Mouse (Mus musculus): ENCODE measurements at regions not wholly inside any gene's neighbourhood (a gene's known extent, or its start where the extent isn't known, plus 50 kb on each side); places are given as distances from the start of the nearest gene placed in this dataset.

DNA sequence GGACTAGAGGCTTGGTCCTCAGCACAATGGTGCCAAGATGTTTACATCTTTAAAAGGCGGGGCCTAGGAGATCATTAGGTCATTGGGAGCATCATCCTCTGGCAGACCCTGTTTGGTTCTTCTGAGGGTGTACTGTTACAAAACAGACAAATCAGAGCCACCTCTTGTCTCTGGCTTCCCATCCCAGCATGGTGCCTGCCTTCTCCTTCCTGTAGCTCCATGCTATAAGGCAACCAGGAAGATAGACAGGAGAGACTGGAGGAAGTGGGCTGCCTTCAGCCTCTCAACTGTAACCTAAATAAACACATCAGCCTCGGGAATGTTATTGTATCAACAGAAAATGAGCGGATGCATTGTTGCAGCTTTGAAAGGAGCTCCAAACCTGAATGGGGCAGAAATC, 529.8 kb upstream of the Gm765 start:
- no peak for DNase-seq (ENCODE audit: low spot score in 2 of 2)

DNA sequence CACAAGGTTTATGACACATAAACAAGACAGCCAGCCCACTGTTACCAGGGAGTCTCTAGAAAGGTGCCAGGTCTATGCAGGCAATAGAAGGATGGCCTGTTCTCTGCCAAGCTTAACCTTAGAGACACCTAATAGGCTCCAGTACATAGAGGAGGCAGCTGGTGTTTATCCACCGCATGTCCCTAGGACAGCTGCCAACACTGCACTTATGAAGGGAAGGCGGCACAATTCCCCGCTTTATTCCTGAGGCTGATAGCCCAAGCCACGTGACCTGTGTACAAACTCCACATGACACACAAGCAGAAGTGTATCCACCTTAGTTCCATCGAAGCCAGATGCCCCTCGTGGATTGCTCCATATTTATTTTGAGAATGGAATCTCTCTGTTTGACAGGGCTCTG, 527.2 kb upstream of the Gm765 start:
- no peak for DNase-seq (ENCODE audit: low spot score in 2 of 2)

DNA sequence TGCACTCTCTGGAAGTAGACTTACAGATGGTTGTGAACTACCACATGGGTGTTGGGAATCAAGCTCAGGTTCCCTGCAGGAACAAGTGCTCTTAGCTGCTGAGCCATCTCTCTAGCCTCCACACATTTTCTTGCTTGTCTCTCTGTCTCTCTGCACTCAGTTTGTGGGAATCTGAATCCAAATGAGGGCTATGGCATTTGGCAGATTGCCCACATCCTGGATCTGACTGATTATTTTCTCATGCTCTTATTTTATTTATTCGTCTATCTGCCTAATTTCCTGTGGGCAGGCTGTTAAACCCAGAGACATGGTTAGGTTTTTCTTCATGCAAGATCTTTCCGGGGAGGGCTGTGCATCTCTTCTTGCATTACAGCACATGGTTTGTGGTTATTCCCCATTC, 521.8 kb upstream of the Gm765 start:
- DNase-seq (ENCODE audit: low spot score in 2 of 2), result no peak

DNA sequence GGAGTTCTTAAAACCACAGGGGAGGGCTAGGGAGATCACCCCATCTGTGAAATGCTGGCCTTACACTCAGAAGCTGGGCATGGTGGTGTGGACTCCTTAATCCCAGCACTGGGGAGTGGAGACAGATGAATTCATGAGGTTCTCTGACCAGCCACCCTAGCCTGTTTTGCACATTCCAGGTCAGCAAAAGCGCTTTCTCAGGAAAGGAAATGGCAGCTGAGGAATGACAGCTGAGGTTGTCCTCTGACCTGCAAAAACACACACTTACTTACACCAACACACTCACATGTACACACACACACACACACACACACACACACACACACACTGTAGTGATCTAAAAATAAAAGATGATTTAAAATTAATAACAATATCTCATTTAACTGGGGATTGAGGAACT, 513.4 kb upstream of the Gm765 start:
- no peak for DNase-seq (ENCODE audit: low spot score in 2 of 2)

DNA sequence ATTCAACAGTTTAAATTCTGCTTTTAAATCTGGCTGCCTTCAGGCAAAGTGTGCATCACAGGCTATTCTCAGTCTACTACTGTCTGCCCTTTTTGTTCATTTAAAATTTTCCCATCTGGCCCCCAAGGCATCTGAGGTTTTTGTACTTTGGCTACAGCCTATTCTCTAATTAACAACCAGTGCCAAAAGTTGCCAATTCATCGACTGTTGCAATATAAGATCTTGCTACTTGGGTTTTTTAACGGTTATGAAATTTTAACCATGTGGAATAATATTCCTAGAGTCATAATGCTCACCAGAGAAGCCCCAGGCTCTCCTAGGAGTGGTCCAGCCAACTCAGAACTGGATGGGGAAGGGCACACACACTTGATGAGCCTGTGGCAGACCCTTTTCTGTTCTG, 508.4 kb upstream of the Gm765 start:
- no peak for DNase-seq (ENCODE audit: low spot score in 2 of 2)

DNA sequence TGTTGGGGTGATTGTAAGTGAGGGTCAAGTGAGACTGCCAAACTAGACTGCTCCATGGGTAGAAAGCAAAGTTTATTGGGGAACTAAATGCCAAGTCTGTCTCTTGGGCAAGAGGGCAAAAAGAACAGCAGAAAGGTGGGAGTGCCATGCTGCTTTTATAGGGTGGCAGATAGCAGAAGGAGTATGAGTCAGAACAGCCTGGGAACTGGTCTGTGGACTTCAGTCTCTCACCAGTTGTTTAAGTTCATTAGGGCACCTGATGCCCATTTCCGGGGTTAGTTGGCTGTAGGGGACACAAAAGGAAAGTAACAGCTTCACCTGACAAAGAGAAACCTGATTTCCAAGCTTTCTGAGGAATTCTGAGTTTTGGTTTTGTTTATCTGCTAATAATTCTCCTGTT, 506.3 kb upstream of the Gm765 start:
- no peak for DNase-seq (ENCODE audit: low spot score in 2 of 2)

DNA sequence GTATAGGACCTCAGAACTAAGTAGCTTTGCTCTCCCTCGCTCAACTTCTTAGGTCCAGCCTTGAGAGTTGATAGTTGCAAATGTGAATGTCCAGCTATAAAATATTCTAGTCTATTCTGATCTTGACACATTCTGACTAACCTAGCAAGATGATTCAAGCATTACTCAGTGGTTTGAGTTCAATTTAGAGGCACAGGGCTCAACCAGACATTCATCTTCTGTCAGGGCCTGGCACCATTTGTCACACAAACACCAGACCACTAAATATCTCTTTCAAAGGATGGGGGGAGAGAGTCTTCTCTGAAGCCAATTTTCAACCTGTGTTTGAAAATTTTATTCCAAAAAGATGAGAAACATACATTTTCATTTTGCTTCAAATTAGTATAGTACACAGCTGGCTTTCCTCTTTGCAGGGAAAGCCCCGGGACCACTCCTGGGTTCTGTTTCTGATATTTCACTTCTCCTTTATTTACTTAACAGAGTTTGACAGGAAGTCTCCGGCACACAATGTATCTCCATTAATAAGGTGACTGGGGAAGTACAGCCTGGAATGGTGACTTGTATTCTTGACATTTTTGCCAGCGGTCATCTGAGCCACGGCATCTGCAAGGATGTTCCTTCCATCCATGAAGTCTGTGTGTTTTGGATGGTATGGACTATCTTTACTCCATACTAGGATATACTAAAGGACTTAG, 503.6 kb upstream of the Gm765 start:
- no peak for DNase-seq (ENCODE audit: low spot score in 2 of 2)

DNA sequence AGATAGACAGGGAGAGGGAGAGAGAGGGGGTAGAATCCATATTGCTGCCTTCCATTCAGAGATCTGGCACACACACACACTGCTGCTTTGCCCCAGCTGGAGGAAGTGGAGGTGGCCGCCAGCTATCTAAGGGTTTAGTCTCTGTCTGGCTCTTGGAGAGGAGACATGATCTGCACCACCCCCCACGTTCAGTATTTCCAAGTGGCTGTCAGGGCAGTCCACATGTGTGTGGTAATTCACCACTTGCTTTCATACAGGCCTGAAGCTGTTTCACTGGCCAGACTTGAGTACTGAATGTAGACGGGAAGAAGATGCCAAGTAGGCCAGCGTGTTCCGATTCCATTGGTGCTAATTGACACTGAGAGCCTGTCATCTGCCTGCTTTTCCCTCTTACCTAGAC, 501.0 kb upstream of the Gm765 start:
- no peak for DNase-seq (ENCODE audit: low spot score in 2 of 2)

DNA sequence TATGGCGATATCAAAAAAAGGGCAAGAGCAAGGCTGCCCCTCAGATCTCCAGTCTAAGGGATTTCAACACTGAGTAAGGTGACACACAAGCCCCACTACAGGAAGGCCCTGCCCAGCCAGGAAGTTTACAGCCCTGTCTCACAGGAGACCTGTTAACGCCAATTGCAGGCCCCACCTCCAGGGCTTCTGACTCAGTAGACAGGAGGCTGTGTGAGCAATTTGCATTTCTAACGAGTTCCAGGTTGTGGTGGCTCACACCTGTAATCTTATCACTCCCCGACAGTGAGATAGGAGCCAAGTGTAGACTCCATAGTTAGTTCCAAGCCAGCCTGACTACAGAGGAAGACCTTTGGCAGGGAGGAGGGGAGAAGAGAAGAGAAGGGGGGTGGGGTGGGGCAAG, 500.4 kb upstream of the Gm765 start:
- no peak for DNase-seq (ENCODE audit: low spot score in 2 of 2)

DNA sequence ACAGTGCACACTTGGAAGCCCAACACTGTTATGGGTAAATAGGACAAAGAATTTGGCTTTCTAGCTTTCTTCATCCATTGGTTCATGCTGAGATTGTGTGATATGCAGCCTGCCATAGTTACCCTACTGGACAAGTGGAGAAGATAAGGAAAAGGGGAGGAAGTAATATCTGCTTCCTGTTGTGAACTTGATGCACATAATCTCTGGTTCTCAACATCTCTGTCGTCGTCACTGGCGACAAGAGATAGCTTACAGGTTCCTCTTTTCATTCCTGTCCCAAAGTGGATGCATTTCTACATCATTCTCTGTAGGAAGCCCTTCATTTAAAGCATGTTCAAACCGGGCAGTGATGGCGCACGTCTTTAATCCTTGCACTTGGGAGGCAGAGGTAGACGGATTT, 491.4 kb upstream of the Gm765 start:
- DNase-seq (ENCODE audit: low spot score in 2 of 2), result no peak

DNA sequence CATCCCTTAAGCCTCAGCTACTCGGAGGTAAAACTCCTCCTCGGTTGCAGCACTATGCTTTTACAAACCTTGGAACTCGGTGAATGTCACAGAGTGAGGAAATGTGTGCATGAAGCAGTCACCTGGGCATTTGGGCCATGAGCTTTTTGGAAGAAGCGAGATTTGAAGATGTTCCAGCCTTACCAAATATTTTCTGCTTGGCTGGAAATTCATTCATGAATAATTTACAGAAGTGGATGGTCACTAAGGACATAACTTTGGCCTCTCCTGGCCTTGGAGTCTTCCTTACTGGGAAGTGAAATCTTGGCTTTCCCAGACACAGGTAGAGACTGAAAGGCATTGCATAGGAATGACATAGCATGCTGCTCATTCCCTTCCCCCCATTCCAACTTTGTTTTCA, 487.6 kb upstream of the Gm765 start:
- no peak for DNase-seq (ENCODE audit: low spot score in 2 of 2)

DNA sequence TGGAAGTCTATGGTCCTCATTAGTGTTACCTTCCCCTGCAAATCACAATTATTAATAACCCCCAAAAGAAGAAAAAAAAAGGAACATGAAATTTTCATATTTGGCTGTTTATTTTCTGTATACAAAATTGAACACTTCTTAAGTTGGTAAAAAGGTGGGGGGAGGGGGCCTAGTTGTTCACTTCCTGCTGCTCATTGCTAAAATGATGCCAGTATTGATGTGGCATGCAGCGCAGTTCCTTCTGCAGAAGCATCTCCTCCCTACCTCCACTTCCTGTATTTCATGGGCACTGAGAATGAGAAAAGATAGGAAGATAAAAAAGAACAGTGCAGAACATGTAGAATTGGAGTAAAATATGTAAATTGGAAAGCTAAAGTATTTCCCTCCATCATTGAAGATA, 465.5 kb upstream of the Gm765 start:
- DNase-seq (ENCODE audit: low spot score in 2 of 2), result no peak

DNA sequence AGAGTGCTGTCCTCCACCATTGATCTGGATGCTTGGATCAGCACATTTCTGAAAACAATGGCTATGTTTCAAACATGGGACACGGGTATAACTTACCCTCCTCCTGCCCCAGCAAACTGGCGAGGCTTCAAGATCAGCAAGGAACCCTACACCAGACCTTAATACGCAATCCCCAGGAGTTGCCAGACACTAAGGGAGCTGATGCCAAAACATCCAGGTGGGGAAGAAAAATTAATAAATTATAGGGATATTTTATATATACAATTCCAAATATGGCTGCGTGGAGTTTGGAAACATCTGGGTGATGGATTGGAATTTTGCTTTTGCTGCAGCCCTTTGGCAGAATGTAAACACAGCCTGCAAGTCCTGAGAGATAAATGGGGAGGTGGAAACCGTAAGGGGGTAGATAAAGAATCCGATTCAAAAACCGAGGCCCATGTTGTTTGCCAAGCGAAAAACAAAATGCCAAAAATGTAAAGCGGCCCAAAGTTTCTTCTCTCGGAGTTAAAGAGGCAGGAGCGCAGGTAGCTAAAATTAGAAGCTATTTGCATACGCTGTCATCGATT, 460.9 kb upstream of the Gm765 start:
- DNase-seq (ENCODE audit: low spot score in 2 of 2), result no peak

DNA sequence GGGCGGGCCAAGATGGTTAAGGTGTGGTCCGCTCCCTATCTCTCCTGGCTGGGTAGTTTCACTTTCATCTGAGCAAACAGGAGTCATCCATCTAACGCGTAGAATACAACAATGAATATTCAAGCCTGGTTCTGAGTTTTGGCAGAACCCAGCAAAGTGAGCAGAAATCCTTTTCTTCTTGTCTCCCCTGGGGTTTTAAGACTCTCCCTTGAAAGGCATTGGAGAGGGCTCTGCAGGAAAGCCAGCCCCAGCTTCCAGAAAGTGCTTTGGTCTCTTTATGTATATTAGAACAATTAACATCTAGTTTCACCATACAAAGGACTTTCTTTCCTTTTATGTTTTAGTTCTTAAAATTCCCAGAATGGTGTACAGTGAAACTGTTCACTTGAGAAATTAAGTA, 458.5 kb upstream of the Gm765 start:
- no peak for DNase-seq (ENCODE audit: low spot score in 2 of 2)

DNA sequence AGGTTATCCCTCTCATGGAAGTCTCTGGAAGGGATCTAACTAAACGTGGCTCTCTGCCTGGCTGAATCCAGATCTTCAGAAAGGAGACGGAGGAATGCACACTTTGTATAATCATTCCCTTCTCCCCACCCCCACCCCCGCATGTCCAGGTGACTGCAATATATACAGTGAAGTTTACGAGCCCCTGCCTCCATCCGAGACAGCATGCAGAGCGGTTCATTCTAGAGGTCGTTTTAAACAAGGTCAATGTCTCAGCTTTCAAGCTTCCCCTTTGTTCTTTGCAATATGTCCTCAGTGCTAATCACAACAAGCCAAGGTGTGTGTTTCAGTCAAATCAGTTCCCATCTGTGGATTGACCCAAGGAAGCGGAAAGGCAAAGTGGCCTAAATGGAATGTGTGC, 457.5 kb upstream of the Gm765 start:
- DNase-seq (ENCODE audit: low spot score in 2 of 2), result no peak

DNA sequence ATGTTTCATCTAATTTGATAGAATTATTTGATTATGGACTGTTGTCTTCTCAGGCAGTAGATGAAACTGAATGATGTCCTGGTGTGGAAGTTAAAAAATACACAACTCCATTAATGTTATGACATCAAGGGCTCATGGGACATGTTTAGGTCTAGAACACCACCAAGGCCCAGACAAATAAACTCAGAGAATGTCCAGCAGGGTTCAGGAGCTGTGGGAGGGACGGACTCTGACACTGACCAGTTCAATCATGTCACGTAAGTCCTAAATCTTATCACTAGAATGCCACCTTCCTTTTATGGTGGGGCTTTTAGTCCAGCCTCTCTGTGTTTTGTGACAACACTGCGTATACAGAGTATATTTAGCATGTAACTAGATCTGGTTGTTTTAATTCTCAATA, 455.2 kb upstream of the Gm765 start:
- no peak for DNase-seq (ENCODE audit: low spot score in 2 of 2)

DNA sequence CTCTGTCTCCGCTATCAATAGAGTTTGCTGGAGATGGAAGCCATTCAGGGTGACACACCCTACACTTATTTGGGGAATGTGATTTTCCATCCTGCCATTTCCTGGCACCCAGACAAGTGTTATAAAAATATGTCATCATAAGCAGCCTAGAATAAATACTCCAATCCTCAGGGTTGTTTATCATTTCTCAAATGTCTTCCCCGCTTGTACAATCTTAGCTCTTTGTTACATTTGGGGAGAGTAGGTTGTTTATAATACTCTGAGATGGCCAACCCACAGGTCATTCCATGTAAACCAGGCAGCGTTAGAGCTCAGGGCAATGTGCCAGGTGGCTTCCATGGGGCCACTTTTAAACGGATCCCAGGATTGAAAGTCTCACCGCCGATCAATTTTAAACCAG, 454.8 kb upstream of the Gm765 start:
- DNase-seq (ENCODE audit: low spot score in 2 of 2), result no peak

DNA sequence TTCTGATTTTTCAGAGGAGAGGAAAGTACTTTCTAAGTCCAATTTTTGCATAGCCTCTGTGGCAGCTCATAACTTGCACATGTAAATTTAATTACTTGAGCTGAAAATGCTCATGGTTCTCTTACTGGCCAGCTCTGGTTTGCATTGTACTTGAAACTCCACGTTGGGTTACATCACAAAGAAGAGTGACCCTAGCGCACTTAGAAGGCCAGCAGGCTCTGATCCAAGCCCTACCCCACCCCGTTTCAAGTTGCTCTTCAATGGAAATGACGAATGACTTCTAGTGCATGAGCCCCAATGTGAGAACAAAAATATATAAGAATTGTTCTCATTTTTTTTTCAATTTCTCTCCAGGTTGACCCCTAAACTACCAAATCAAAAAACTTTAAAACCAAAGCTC, 454.1 kb upstream of the Gm765 start:
- no peak for DNase-seq (ENCODE audit: low spot score in 2 of 2)

DNA sequence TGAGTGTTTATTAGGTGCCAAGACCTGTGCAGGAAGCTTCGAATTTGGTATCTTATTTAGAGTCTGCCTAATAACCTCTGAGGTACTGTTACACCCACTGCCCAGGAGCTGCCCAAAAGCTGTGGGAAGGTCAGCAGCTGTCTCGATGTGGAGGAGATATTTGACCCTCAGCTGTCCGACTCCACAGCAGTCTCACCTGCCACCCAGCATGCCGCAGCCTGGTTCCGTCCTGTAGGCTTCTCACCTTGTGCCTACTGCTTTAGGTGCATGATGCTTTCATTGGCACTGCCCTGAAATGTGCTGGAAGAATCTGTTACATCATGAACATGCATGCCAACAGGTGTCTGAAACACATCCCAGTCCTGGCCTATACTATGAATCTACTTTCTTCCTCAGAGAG, 444.9 kb upstream of the Gm765 start:
- no peak for DNase-seq (ENCODE audit: low spot score in 2 of 2)

DNA sequence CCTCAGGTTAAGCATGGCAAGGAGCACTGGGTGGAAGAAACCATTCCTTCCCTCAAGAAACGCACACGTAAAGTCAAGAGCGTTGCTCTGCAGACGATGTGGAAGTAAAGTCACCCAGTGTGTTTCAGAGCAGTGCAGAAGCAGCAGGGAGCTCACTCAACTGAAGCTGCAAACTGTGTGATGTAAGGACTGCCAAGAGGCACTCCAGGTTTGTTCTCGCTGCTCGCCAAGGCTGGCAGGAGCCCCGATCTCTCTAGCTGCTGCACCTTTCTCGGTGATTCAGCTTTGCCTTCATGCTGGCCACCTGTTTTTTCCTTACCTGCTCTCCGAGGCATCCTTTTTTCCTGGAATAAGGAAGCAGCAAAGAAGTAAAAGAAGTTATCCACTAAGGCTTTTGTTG, 439.5 kb upstream of the Gm765 start:
- DNase-seq (ENCODE audit: low spot score in 2 of 2), result no peak

DNA sequence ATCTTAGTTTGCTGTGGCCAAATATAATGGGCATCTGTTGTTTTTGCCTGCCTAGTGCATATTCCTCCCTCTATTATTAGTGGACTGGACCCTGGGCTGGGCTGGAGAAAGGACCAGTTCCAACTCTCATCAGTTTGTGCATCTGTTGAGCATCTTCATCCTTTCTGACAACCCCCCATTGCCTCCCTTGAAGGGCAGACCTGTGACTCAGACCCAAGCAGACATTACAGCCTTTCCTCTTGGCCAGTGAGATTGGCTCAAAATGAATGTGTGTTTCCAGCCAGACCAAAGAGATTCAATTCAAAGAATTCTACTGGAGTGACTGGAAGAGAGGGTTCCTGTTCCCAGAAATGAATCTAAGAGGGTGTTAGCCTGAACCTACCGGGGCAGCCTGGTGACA, 433.2 kb upstream of the Gm765 start:
- no peak for DNase-seq (ENCODE audit: low spot score in 2 of 2)

DNA sequence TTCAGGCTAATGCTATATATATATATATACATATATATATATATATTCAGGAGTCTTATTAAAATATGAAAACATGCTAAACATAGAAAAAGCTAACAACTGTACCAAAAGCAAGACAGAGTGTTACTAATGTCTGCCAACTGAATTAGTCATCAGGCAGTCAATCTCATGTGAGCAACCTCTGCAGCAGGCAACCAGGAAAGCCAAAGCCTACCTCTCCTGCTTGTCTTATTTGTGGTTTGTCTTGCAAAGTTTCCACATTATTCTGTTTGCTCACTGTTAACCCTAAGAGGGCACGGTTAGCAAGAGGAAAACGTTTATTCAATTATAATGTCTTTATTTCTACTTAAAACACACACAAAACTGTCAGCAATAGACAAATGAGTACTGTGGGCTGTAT, 427.4 kb upstream of the Gm765 start:
- no peak for DNase-seq (ENCODE audit: low spot score in 2 of 2)

DNA sequence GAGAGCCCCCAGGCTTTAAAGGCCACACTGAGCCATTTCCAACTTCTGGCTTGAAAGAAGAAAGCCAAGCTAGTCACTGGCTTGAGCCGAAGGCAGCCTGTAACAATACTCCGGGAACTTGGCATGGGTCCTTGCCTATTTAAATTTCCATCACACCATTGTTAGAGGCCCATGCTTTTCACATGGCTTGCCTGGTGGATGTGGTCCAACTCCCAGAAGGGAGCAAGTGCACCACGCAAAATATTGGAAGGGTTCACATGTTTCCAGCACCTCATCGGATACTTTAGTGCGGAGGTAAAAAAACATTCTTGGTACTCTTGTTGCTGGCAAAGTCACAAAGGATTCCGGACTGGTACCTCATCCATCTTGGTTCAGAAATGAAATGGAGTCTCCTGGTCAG, 426.8 kb upstream of the Gm765 start:
- no peak for DNase-seq (ENCODE audit: low spot score in 2 of 2)

DNA sequence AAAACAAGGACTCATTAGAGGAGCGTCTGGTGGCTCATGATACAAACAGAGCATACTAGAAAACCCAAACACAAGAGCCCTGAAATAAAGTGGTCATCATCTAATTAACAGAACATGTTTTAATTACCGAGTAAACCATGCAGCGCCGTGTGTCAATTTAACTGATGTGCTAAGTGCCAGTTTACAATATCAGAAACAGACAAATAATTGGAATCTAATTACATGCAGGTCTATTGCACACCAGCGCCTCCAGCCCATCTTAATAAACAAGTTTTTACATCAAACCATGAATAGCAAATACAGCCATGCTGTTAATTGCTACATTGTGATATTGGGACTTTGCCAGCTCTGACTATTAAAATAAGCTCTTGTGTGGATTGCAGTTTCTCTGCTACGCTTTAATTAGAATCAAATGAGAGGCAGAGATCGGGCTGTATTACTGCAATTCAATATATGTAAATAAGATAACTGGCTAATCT, 425.3 kb upstream of the Gm765 start:
- no peak for DNase-seq (ENCODE audit: low spot score in 2 of 2)

All from urinary bladder, adult 18-20 months (tissue).